Mouse (Mus musculus) limb, embryonic 14.5 days (tissue): ENCODE measurements at regions not wholly inside any gene's neighbourhood (a gene's known extent, or its start where the extent isn't known, plus 50 kb on each side); places are given as distances from the start of the nearest gene placed in this dataset.

Source experiments
- ATAC-seq: fragments of 200-750 bp; cut with Nextera tagmentation; 2 replicates; pipeline ENCODE4 v1.8.0; 2017; ENCODE audit warnings: low read depth, moderate number of reproducible peaks, moderate TSS enrichment; ENCODE audit not compliant: low FRiP score
- DNase-seq: peaks from one replicate; pipeline ENCODE4 v3.0.0-alpha.2; 2015; ENCODE audit warnings: low spot score
- H3K27ac ChIP-seq: fragments of 300-500 bp; sonication (generic); replicated peaks from 2 replicates; pipeline ENCODE4 v1.5.1; 2014; ENCODE audit warnings: low read depth, mild to moderate bottlenecking, low read length, moderate library complexity, mixed read lengths
- H3K27me3 ChIP-seq: fragments of 300-500 bp; sonication (generic); 2 replicates; pipeline ENCODE4 v1.6.1; 2014; ENCODE audit warnings: low read length, mixed read lengths; ENCODE audit not compliant: control insufficient read depth, insufficient read depth
- H3K36me3 ChIP-seq: fragments of 300-500 bp; sonication (generic); 2 replicates; pipeline ENCODE4 v1.6.1; 2014; ENCODE audit warnings: mild to moderate bottlenecking, low read length, moderate library complexity, mixed read lengths; ENCODE audit not compliant: control insufficient read depth, insufficient read depth
- H3K4me1 ChIP-seq: fragments of 300-500 bp; sonication (generic); 2 replicates; pipeline ENCODE4 v1.6.1; 2014; ENCODE audit warnings: antibody characterized with exemption, low read length, mixed read lengths; ENCODE audit not compliant: control insufficient read depth, insufficient read depth
- H3K4me2 ChIP-seq: fragments of 300-500 bp; sonication (generic); replicated peaks from 2 replicates; pipeline ENCODE4 v1.6.1; 2014; ENCODE audit warnings: low read depth, mild to moderate bottlenecking, low read length, moderate library complexity; ENCODE audit not compliant: severe bottlenecking
- H3K4me3 ChIP-seq: fragments of 300-500 bp; sonication (generic); replicated peaks from 2 replicates; pipeline ENCODE4 v1.5.1; 2014; ENCODE audit warnings: low read length
- H3K9ac ChIP-seq: fragments of 300-500 bp; sonication (generic); 2 replicates; pipeline ENCODE4 v1.6.1; 2014; ENCODE audit warnings: mild to moderate bottlenecking, low read depth, low read length, moderate library complexity; ENCODE audit not compliant: severe bottlenecking
- H3K9me3 ChIP-seq: fragments of 300-500 bp; sonication (generic); 2 replicates; pipeline ENCODE4 v1.6.1; 2016; ENCODE audit warnings: low read length; ENCODE audit not compliant: control insufficient read depth
- POLR2A ChIP-seq: fragments of 200-500 bp; IDR thresholded peaks from 2 replicates; pipeline ENCODE4 v1.8.0; 2012; ENCODE audit warnings: inconsistent platforms, mild to moderate bottlenecking, moderate library complexity, borderline replicate concordance; ENCODE audit not compliant: insufficient read depth, insufficient read length; ENCODE audit errors: extremely low read depth
- WGBS: fragments of 180-500 bp; shearing (Covaris S2); extraction: QIAGEN DNeasy Blood & Tissue Kit; methylation state at CpG from one replicate; pipeline ENCODE4 v1.1.7; 2014; 5-methylcytosine and 5-hydroxymethylcytosine counted together

DNA sequence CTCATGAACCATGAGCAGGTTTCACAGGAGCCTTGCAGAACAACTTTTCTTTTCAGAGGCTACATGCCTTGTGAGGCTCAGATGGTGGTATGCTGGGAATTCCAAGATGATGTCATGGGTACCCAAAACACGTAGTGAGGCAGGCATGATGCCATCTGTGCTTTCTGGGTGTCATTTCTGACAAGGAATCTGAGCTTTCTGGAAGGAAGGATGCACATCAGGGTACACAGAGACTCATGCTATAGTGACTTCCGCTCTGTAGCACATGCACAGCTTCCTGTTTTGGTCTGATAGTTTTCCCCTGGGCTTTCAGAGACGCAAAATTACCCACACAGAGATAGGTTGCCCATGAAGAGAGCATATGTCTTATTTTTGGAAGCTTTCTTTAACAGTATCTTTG lies 70.8 kb upstream of the Satb1 start:
- 78% methylated on average over 3 of the region's 3 CpGs for WGBS
- no peaks in the 10 kb centered on the region for H3K9me3 ChIP-seq

DNA sequence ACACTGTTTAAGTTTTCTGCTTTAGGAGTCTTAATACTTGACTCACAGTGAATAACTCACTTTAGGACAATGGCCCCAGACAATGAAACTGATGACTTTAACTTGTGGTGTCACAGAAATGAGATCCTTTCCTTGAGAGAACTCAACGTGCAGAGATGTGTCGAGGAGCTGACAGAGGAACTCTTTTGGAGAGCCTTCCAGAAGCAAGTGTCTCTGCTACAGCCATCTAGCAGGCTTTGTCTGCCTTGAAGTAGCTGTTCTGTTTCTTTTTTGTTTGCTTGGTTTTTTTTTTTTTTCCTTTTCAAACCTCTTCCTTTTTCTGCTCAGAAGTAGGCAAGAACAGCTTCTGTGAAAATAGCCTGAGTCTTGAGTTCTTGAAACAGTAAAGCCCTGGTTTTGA lies 66.3 kb upstream of the Satb1 start:
- Histone ChIP-seq H3K9ac (no peak overlapping the region), H3K9me3 (no peaks in the 10 kb centered on the region), H3K27me3 (no peaks in the 10 kb centered on the region), H3K36me3 (no peaks in the 10 kb centered on the region), H3K27ac (no peak overlapping the region), H3K4me3 (no peak overlapping the region), H3K4me1 (no peaks in the 10 kb centered on the region), H3K4me2 (no peak overlapping the region)
- ATAC-seq (no peak), DNase-seq (no peak)
- no peak for TF ChIP-seq POLR2A
- 68% methylated on average over 2 of the region's 2 CpGs for WGBS

More for the DNA sequence above, 70.8 kb upstream of the Satb1 start:
- no peaks in the 10 kb centered on the region for H3K4me1 ChIP-seq
- no peak overlapping the region for H3K9ac ChIP-seq
- no peaks in the 10 kb centered on the region for H3K36me3 ChIP-seq
- H3K27me3 ChIP-seq: no peaks in the 10 kb centered on the region
- no peak overlapping the region for H3K4me3 ChIP-seq
- no peak overlapping the region for H3K4me2 ChIP-seq
- ATAC-seq (no peak), DNase-seq (no peak)
- no peak overlapping the region for H3K27ac ChIP-seq
- TF ChIP-seq POLR2A: no peak

DNA sequence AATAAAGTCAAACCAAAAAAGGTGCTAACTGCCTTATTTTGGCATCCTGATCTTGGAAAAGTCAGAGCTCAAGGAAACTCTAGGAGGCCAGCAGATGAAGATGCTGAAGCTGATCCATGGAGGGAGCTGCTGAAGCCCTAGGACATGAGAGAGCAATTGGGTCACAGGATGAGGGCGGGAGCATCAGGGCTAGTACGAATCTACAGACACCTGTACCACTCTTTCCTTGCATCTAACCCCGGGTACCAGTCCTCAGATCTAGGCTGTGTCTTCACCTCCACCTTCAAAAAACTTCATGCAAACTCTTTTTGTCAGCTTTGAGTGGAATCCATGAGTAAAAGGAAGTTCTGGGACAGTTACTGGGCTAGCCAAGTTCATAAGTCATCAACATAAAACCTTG lies 63.1 kb upstream of the Satb1 start:
- H3K9ac ChIP-seq: no peak overlapping the region
- no peak for DNase-seq
- H3K27me3 ChIP-seq: no peaks in the 10 kb centered on the region
- 80% methylated on average over 3 of the region's 3 CpGs for WGBS
- TF ChIP-seq POLR2A: no peak
- H3K4me2 ChIP-seq: no peak overlapping the region
- H3K9me3 ChIP-seq: no peaks in the 10 kb centered on the region
- H3K4me1 ChIP-seq: no peaks in the 10 kb centered on the region
- no peak for ATAC-seq
- H3K27ac ChIP-seq: no peak overlapping the region
- no peak overlapping the region for H3K4me3 ChIP-seq
- H3K36me3 ChIP-seq: no peaks in the 10 kb centered on the region

DNA sequence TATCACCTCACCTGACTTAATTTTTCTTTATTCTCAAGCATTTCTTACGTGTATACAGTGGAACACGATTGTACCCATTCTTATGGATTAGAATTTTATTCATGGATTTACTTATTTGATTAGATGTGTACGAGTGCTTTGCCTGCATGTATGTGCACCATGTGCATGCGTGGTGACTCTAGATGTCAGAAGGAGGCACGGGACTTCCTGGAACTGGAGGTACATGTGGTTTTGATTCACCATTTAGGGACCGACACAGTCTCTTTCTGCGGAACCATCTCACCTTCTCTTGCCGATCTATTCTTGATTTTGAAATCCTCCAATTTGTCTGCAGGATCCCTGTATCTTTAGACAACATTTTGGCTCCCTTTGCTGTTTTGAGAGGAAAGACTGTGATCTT lies 61.2 kb upstream of the Satb1 start:
- Histone ChIP-seq H3K27me3 (no peaks in the 10 kb centered on the region), H3K4me1 (no peaks in the 10 kb centered on the region), H3K9ac (no peak overlapping the region), H3K4me3 (no peak overlapping the region), H3K9me3 (0 out of 2 replicates have a peak, but pooled peaks cover 2% of the 10 kb centered on the region), H3K4me2 (no peak overlapping the region), H3K36me3 (no peaks in the 10 kb centered on the region), H3K27ac (no peak overlapping the region)
- no peak for TF ChIP-seq POLR2A
- WGBS: 82% methylated on average over 8 of the region's 8 CpGs
- DNase-seq: no peak
- ATAC-seq: no peak

DNA sequence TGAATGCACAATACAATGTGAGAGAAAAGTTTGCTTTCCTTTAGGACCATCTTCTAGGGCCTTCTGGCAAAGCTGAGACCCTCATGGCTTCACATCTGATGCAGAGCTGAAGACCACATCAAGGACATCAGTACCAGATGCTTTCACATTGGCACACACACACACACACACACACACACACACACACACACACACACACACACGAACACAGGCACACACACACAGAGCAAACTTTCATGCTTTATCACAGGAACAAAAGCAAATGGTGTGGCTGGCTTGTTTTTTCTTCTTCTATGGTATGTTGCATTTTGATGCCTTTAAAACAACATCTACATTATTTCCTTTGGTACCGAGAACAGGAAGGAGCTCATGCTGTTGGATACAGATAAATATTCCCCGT lies 59.8 kb upstream of the Satb1 start:
- TF ChIP-seq POLR2A: no peak
- no peaks in the 10 kb centered on the region for H3K4me1 ChIP-seq
- 75% methylated on average over 3 of the region's 3 CpGs for WGBS

DNA sequence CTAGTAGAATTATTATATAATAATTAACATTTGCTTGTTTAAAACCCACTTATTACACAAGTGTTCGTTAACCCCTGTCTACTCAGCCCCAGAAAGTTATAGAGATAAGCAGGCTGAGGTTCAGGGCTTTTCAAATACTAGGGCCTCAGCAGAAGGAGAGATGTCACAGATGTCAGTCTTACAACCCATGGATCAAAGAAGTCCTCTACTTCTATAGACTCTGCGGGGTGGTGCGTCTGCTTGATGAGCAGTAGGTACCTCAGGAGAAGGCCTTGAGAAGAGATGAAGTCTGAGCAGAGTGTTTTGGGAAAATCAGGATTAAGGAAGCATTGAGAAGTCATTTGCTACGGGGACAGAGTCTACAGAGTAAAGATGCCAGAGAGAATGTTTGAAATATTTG lies 59.1 kb upstream of the Satb1 start:
- ATAC-seq: no peak
- DNase-seq: no peak
- H3K27me3 ChIP-seq: no peaks in the 10 kb centered on the region
- H3K27ac ChIP-seq: no peak overlapping the region
- WGBS: 71% methylated on average over 4 of the region's 4 CpGs
- no peak for TF ChIP-seq POLR2A
- no peak overlapping the region for H3K9ac ChIP-seq
- H3K9me3 ChIP-seq: 0 out of 2 replicates have a peak, but pooled peaks cover 8% of the 10 kb centered on the region
- no peaks in the 10 kb centered on the region for H3K36me3 ChIP-seq
- no peaks in the 10 kb centered on the region for H3K4me1 ChIP-seq
- H3K4me3 ChIP-seq: no peak overlapping the region
- H3K4me2 ChIP-seq: no peak overlapping the region

More for the DNA sequence above, 59.8 kb upstream of the Satb1 start:
- H3K4me3 ChIP-seq: no peak overlapping the region
- no peaks in the 10 kb centered on the region for H3K36me3 ChIP-seq
- DNase-seq: no peak
- no peak overlapping the region for H3K4me2 ChIP-seq
- no peak overlapping the region for H3K27ac ChIP-seq
- 0 out of 2 replicates have a peak, but pooled peaks cover 8% of the 10 kb centered on the region for H3K9me3 ChIP-seq
- H3K27me3 ChIP-seq: no peaks in the 10 kb centered on the region
- no peak overlapping the region for H3K9ac ChIP-seq
- no peak for ATAC-seq
